ENCODE assay signal across 19 mouse cellular contexts in genomic region chr10:69620692-69621382, GRCm38 (mm10).
DNase-seq lines count a peak whose midpoint lies in the region; ATAC-seq and TF ChIP-seq lines count a peak whose summit lies in the region.
"Had no signal": no experiment of that assay in that cellular context is flagged by ENCODE, and none has a peak within 500 bp of the region (broad histone marks: within the 10 kb centered on the region; RNA-seq: fewer than 3 reads in every experiment).

No protein-coding gene starts in this region.

- intact Hi-C loops in heart, adult 2 months (cut with DNase I), result no loop called here

- WGBS in heart, adult 2 months, result 76% methylated on average over 7 of the region's 7 CpGs

- no peak overlapping the region for H3K4me3 ChIP-seq in heart, adult 2 months
- H3K4me3 ChIP-seq: embryonic facial prominence, embryonic 12.5 days; forebrain, embryonic 15.5 days; heart, embryonic 13.5 days had no signal

- H3K36me3 ChIP-seq in heart, adult 2 months (ENCODE audit: control insufficient read depth, insufficient read depth, low read length), result no peaks in the 10 kb centered on the region
- H3K36me3 ChIP-seq: embryonic facial prominence, embryonic 12.5 days; forebrain, embryonic 15.5 days; heart, embryonic 13.5 days had no signal

- H3K9ac ChIP-seq in heart, adult 2 months (ENCODE audit: low read depth, low read length), result no peak overlapping the region
- H3K9ac ChIP-seq: embryonic facial prominence, embryonic 12.5 days; forebrain, embryonic 15.5 days; heart, embryonic 13.5 days had no signal

- peak; percentile 69 for DNase-seq in heart, adult 11 months
- DNase-seq in heart, adult 2 months, result no peak
- DNase-seq in layer of hippocampus, adult 8-10 months (ENCODE audit: low spot score in 2 of 2), result peak; percentile 55 to 56
- DNase-seq in layer of hippocampus, adult 9-10 months (ENCODE audit: low spot score), result no peak
- peak; percentile 20 for DNase-seq in R1 (ENCODE audit: low read depth, low spot score)
- DNase-seq in layer of hippocampus, adult 9-11 months, result peak; percentile 76
- DNase-seq: adrenal gland, postnatal 10 days; cerebellum, adult 11-12 months; cerebellum, adult 9-10 months; cerebellum, postnatal 25 days; gastrocnemius, postnatal 14 days; heart, postnatal 36 days had no signal

- no peak for TF ChIP-seq POLR2A in heart, adult 2 months (IDR thresholded peaks at IDR 0.05; ENCODE audit: insufficient read depth, low read depth, low read length)

- H3K27me3 ChIP-seq in heart, adult 2 months (ENCODE audit: control insufficient read depth, insufficient read depth, low read length), result no peaks in the 10 kb centered on the region
- H3K27me3 ChIP-seq: CH12.LX; embryonic facial prominence, embryonic 12.5 days; forebrain, embryonic 15.5 days; heart, embryonic 13.5 days; Patski had no signal

- ATAC-seq in megakaryocyte, adult 5-6 weeks (ENCODE audit: poor library complexity, severe bottlenecking), result no peak
- ATAC-seq: forebrain, embryonic 15.5 days; hindbrain, embryonic 16.5 days; Patski had no signal

- no peak for TF ChIP-seq EP300 in heart, adult 2 months (IDR thresholded peaks at IDR 0.05; ENCODE audit: insufficient read depth, low read depth, low read length)

- no peaks in the 10 kb centered on the region for H3K79me2 ChIP-seq in heart, adult 2 months (replicated peaks; ENCODE audit: control insufficient read depth, insufficient read depth, low read length)

- peaks cover 2% of the 10 kb centered on the region; the same call in 1 of the 2 replicates for H3K4me1 ChIP-seq in heart, adult 2 months (ENCODE audit: control insufficient read depth, insufficient read depth, low read length)
- H3K4me1 ChIP-seq: embryonic facial prominence, embryonic 12.5 days; forebrain, embryonic 15.5 days had no signal

- TF ChIP-seq CTCF in heart, adult 2 months (IDR thresholded peaks at IDR 0.05), result no peak

- no peak overlapping the region for H3K27ac ChIP-seq in heart, adult 2 months
- H3K27ac ChIP-seq: embryonic facial prominence, embryonic 12.5 days; forebrain, embryonic 15.5 days; heart, embryonic 13.5 days had no signal

Comparison
In these comparisons a context has a peak if more than half of its experiments do, and no peak if none do; other contexts are left out.
1. DNase-seq: peak in heart, adult 11 months (single experiment), layer of hippocampus, adult 8-10 months (2 of 2), R1 (single experiment) and layer of hippocampus, adult 9-11 months (single experiment); none in heart, adult 2 months (0 of 2) and layer of hippocampus, adult 9-10 months (single experiment).